Mouse (Mus musculus) kidney, postnatal 0 days (tissue): Measurements from ENCODE around the gene Dapk2. TPM values are rescaled to one million over a fixed set of nuclear protein-coding genes. Genes with fewer than 3 reads are reported as not detected.

Source experiments
- ATAC-seq: fragments of 200-750 bp; cut with Nextera tagmentation; replicated peaks from 2 replicates; pipeline ENCODE4 v1.8.0; 2017; ENCODE audit warnings: low read depth, moderate number of reproducible peaks, moderate TSS enrichment, moderate library complexity; ENCODE audit not compliant: low FRiP score
- DNase-seq: peaks from one replicate; pipeline ENCODE4 v3.0.0-alpha.2; 2016; ENCODE audit warnings: low spot score
- H3K27ac ChIP-seq: fragments of 300-500 bp; sonication (generic); 2 replicates; pipeline ENCODE4 v1.5.1; 2014; ENCODE audit warnings: mild to moderate bottlenecking
- H3K27me3 ChIP-seq: fragments of 300-500 bp; sonication (generic); 2 replicates; pipeline ENCODE4 v1.6.1; 2014; ENCODE audit warnings: low read length, mixed read lengths; ENCODE audit not compliant: insufficient read depth
- H3K36me3 ChIP-seq: fragments of 300-500 bp; sonication (generic); 2 replicates; pipeline ENCODE4 v1.6.1; 2014; ENCODE audit warnings: low read length, mixed read lengths; ENCODE audit not compliant: insufficient read depth
- H3K4me1 ChIP-seq: fragments of 300-500 bp; sonication (generic); replicated peaks from 2 replicates; pipeline ENCODE4 v1.6.1; 2014; ENCODE audit warnings: antibody characterized with exemption, low read length, mixed read lengths; ENCODE audit not compliant: insufficient read depth
- H3K4me2 ChIP-seq: fragments of 300-500 bp; sonication (generic); 2 replicates; pipeline ENCODE4 v1.6.1; 2014; ENCODE audit warnings: mild to moderate bottlenecking, low read length, moderate library complexity, mixed read lengths
- H3K4me3 ChIP-seq: fragments of 300-500 bp; sonication (generic); replicated peaks from 2 replicates; pipeline ENCODE4 v1.5.1; 2014; ENCODE audit warnings: low read depth, low read length
- H3K9ac ChIP-seq: fragments of 300-500 bp; sonication (generic); 2 replicates; pipeline ENCODE4 v1.6.1; 2014; ENCODE audit warnings: low read depth, low read length
- H3K9me3 ChIP-seq: fragments of 300-500 bp; sonication (generic); replicated peaks from 2 replicates; pipeline ENCODE4 v1.6.1; 2016; ENCODE audit warnings: low read length, inconsistent platforms, mixed read lengths
- CTCF ChIP-seq: IDR thresholded peaks from 2 replicates; pipeline ENCODE4 v1.5.1; 2016; ENCODE audit warnings: antibody characterized with exemption, low read depth, mild to moderate bottlenecking, moderate library complexity
- WGBS: fragments of 180-500 bp; shearing (Covaris S2); extraction: QIAGEN DNeasy Blood & Tissue Kit; methylation state at CpG from one replicate; pipeline ENCODE4 v1.1.7; 2014; 5-methylcytosine and 5-hydroxymethylcytosine counted together
- polyA plus RNA-seq: library from polyadenylated mRNA; unstranded; fragments of >200 nt; fragmentation: Nextera tagmentation; extraction: Ambion mirVana; gene quantifications from 2 replicates; pipeline ENCODE4 v1.2.1, GENCODE M21; 2015

Dapk2 gene
- polyA plus RNA-seq, 1 experiment from 2014 or later = 8.6 TPM

GRCm38 (mm10) chr9:66202463-66202862, 44.4 kb downstream of the Dapk2 start:
- 72% methylated on average over 7 of the region's 7 CpGs for WGBS
- TF ChIP-seq CTCF = no peak
- no peak for ATAC-seq
- Histone ChIP-seq H3K4me3 (no peak overlapping the region), H3K4me1 (no peaks in the 10 kb centered on the region), H3K27ac (no peak overlapping the region), H3K9me3 (no peaks in the 10 kb centered on the region), H3K4me2 (no peak overlapping the region), H3K9ac (no peak overlapping the region), H3K27me3 (no peaks in the 10 kb centered on the region), H3K36me3 (no peaks in the 10 kb centered on the region)
- DNase-seq = no peak

GRCm38 (mm10) chr9:66205702-66206101, 47.7 kb downstream of the Dapk2 start:
- Histone ChIP-seq H3K4me3 (no peak overlapping the region), H3K4me2 (no peak overlapping the region), H3K27ac (no peak overlapping the region), H3K4me1 (no peaks in the 10 kb centered on the region), H3K9me3 (no peaks in the 10 kb centered on the region), H3K36me3 (no peaks in the 10 kb centered on the region), H3K9ac (no peak overlapping the region), H3K27me3 (no peaks in the 10 kb centered on the region)
- no peak for TF ChIP-seq CTCF
- DNase-seq (no peak), ATAC-seq (no peak)
- WGBS = 82% methylated on average over 9 of the region's 9 CpGs

GRCm38 (mm10) chr9:66206825-66207224, 48.8 kb downstream of the Dapk2 start:
- DNase-seq = no peak
- Histone ChIP-seq H3K36me3 (no peaks in the 10 kb centered on the region), H3K27ac (no peak overlapping the region), H3K27me3 (no peaks in the 10 kb centered on the region), H3K4me3 (no peak overlapping the region), H3K9me3 (no peaks in the 10 kb centered on the region), H3K4me1 (no peaks in the 10 kb centered on the region), H3K9ac (no peak overlapping the region), H3K4me2 (no peak overlapping the region)
- ATAC-seq = no peak
- 59% methylated on average over 5 of the region's 5 CpGs for WGBS
- TF ChIP-seq CTCF = no peak

- peak; percentile 38 for DNase-seq
- Histone ChIP-seq H3K4me1 (0 out of 2 replicates have a peak, but pooled peaks cover 3% of the 10 kb centered on the region), H3K4me2 (no peak overlapping the region), H3K4me3 (no peak overlapping the region), H3K36me3 (no peaks in the 10 kb centered on the region), H3K27ac (no peak overlapping the region), H3K27me3 (no peaks in the 10 kb centered on the region), H3K9ac (no peak overlapping the region), H3K9me3 (no peaks in the 10 kb centered on the region)
- ATAC-seq = no peak
- TF ChIP-seq CTCF = no peak
- WGBS = 34% methylated on average over 4 of the region's 4 CpGs
Observed at GRCm38 (mm10) chr9:66211420-66211819, 53.4 kb downstream of the Dapk2 start.

GRCm38 (mm10) chr9:66212088-66212487, 54.1 kb downstream of the Dapk2 start:
- no peaks in the 10 kb centered on the region for H3K9me3 ChIP-seq
- H3K4me1 ChIP-seq = 0 out of 2 replicates have a peak, but pooled peaks cover 3% of the 10 kb centered on the region
- no peak overlapping the region for H3K4me3 ChIP-seq
- 76% methylated on average over 2 of the region's 2 CpGs for WGBS
- DNase-seq (no peak), ATAC-seq (no peak)
- no peak overlapping the region for H3K4me2 ChIP-seq
- H3K9ac ChIP-seq = no peak overlapping the region
- no peak for TF ChIP-seq CTCF
- no peaks in the 10 kb centered on the region for H3K27me3 ChIP-seq
- no peaks in the 10 kb centered on the region for H3K36me3 ChIP-seq
- no peak overlapping the region for H3K27ac ChIP-seq

- H3K4me3 ChIP-seq = no peak overlapping the region
- no peak for DNase-seq
- no peaks in the 10 kb centered on the region for H3K36me3 ChIP-seq
- H3K27ac ChIP-seq = no peak overlapping the region
- H3K9ac ChIP-seq = no peak overlapping the region
- no peaks in the 10 kb centered on the region for H3K27me3 ChIP-seq
- H3K4me2 ChIP-seq = no peak overlapping the region
- TF ChIP-seq CTCF = no peak
- no peaks in the 10 kb centered on the region for H3K9me3 ChIP-seq
- 0 out of 2 replicates have a peak, but pooled peaks cover 3% of the 10 kb centered on the region for H3K4me1 ChIP-seq
- WGBS = 58% methylated on average over 5 of the region's 5 CpGs
- ATAC-seq = no peak
Observed at GRCm38 (mm10) chr9:66212802-66213201, 54.8 kb downstream of the Dapk2 start.

- no peak overlapping the region for H3K27ac ChIP-seq
- DNase-seq (peak; percentile 44), ATAC-seq (peak; percentile 29; the same call in 1 of the 2 replicates)
- H3K9me3 ChIP-seq = no peaks in the 10 kb centered on the region
- no peak overlapping the region for H3K4me3 ChIP-seq
- no peak for TF ChIP-seq CTCF
- H3K27me3 ChIP-seq = no peaks in the 10 kb centered on the region
- WGBS = 16% methylated on average over 5 of the region's 5 CpGs
- no peak overlapping the region for H3K9ac ChIP-seq
- H3K36me3 ChIP-seq = no peaks in the 10 kb centered on the region
- no peak overlapping the region for H3K4me2 ChIP-seq
- 0 out of 2 replicates have a peak, but pooled peaks cover 3% of the 10 kb centered on the region for H3K4me1 ChIP-seq
Observed at GRCm38 (mm10) chr9:66213386-66214032, 55.5 kb downstream of the Dapk2 start.
